Mouse (Mus musculus): ENCODE data around the gene Tat.

DNA sequence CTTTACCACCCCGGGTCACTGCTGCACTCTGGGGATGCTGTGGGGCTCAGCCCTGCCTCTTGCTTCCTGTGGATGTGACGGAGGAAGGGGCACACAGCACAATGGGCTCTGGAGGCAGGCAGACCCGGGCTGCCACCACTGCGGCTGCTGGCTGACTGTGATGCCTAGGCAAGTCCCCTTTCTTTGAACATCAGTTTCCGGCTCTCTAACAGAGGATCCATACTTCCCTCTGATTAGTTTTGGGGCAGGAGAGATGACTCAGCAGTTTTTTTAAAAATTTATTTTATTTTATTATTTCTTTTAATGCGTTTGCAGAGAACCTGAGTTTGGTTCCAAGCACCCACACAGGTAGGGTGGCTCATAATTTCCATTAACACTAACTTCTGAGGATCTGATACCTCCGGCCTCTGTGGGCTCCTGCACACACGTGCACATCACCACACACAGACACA is 18.8 kb downstream of the Tat start:
- no peak for TF ChIP-seq CTCF (IDR thresholded peaks at IDR 0.05; ENCODE audit: low read depth, low read length)
- no peak for TF ChIP-seq POLR2AphosphoS5 (IDR thresholded peaks at IDR 0.05; ENCODE audit: insufficient replicate concordance, low read depth, low read length)
